Mouse (Mus musculus) liver, adult 2 months (tissue): ENCODE measurements around the gene Pip4k2a. TPM values are rescaled to one million over a fixed set of nuclear protein-coding genes. Genes with fewer than 3 reads are reported as not detected.
A peak's percentile ranks its signal among the peaks of the same experiment; 100 is the strongest.

ENCODE experiments used
- DNase-seq: peaks from one replicate; pipeline ENCODE4 v3.0.0-alpha.2; 2011; ENCODE audit warnings: low read depth, low spot score; ENCODE audit errors: extremely low read depth
- H3K27ac ChIP-seq: fragments of 200-500 bp; replicated peaks from 2 replicates; pipeline ENCODE4 v1.5.1; 2012; ENCODE audit warnings: low read depth, mild to moderate bottlenecking, control low read depth, inconsistent platforms, low read length; ENCODE audit not compliant: insufficient read depth
- H3K27me3 ChIP-seq: fragments of 200-500 bp; 2 replicates; pipeline ENCODE4 v1.6.1; 2012; ENCODE audit warnings: mild to moderate bottlenecking, moderate library complexity, low read length, inconsistent platforms; ENCODE audit not compliant: control insufficient read depth, insufficient read depth
- H3K36me3 ChIP-seq: fragments of 200-500 bp; 2 replicates; pipeline ENCODE4 v1.6.1; 2012; ENCODE audit warnings: low read length, inconsistent platforms; ENCODE audit not compliant: control insufficient read depth, insufficient read depth
- H3K4me1 ChIP-seq: fragments of 200-500 bp; 2 replicates; pipeline ENCODE4 v1.6.1; 2011; ENCODE audit warnings: low read length; ENCODE audit not compliant: control insufficient read depth, insufficient read depth
- H3K4me3 ChIP-seq: fragments of 200-500 bp; 2 replicates; pipeline ENCODE4 v1.5.1; 2011; ENCODE audit warnings: low read depth, mild to moderate bottlenecking, control low read depth, low read length, moderate library complexity; ENCODE audit not compliant: insufficient read depth
- H3K79me2 ChIP-seq: fragments of 200-500 bp; 2 replicates; pipeline ENCODE4 v1.6.1; 2012; ENCODE audit warnings: inconsistent platforms, mild to moderate bottlenecking, low read length, moderate library complexity; ENCODE audit not compliant: control insufficient read depth, insufficient read depth
- H3K9ac ChIP-seq: fragments of 200-500 bp; 2 replicates; pipeline ENCODE4 v1.6.1; 2012; ENCODE audit warnings: low read depth, mild to moderate bottlenecking, control low read depth, inconsistent platforms, low read length
- CTCF ChIP-seq: fragments of 200-500 bp; IDR thresholded peaks from 2 replicates; pipeline ENCODE4 v1.5.1; 2011; ENCODE audit warnings: low read depth, low read length, control low read depth
- POLR2A ChIP-seq: fragments of 200-500 bp; IDR thresholded peaks from 2 replicates; pipeline ENCODE4 v1.6.1; 2011; ENCODE audit warnings: low read length, control low read depth; ENCODE audit not compliant: insufficient read depth; ENCODE audit errors: extremely low read depth
- WGBS: fragments of 180-500 bp; shearing (Covaris S2); methylation state at CpG from one replicate; pipeline ENCODE4 v1.1.7; 2018; 5-methylcytosine and 5-hydroxymethylcytosine counted together
- polyA plus RNA-seq: library from polyadenylated mRNA; depleted of rRNA; stranded (reverse); fragments of >200 nt; gene quantifications from 2 replicates; pipeline ENCODE4 v1.2.3, GENCODE M21; 2012
- total RNA-seq: library from RNA; depleted of rRNA; stranded (reverse); fragments of >200 nt; gene quantifications from 2 replicates; pipeline ENCODE4 v1.2.3, GENCODE M21; 2014

Gene Pip4k2a
- total and polyA plus RNA-seq, 2 experiments: 1.7 to 2.8 TPM

- TF ChIP-seq POLR2A (no peak), CTCF (no peak)
- Histone ChIP-seq H3K4me1 (no peaks in the 10 kb centered on the region), H3K4me3 (no peak overlapping the region), H3K9ac (no peak overlapping the region), H3K27me3 (no peaks in the 10 kb centered on the region), H3K79me2 (no peaks in the 10 kb centered on the region), H3K36me3 (no peaks in the 10 kb centered on the region), H3K27ac (no peak overlapping the region)
- 82% methylated on average over 8 of the region's 8 CpGs for WGBS
- DNase-seq: no peak
Measured at GRCm38 (mm10) chr2:18874063-18874462, 123.9 kb downstream of the Pip4k2a start.

GRCm38 (mm10) chr2:18873440-18873839, 124.5 kb downstream of the Pip4k2a start:
- no peaks in the 10 kb centered on the region for H3K4me1 ChIP-seq
- no peaks in the 10 kb centered on the region for H3K27me3 ChIP-seq
- no peak overlapping the region for H3K4me3 ChIP-seq
- no peak for TF ChIP-seq CTCF
- no peak for TF ChIP-seq POLR2A
- no peaks in the 10 kb centered on the region for H3K36me3 ChIP-seq
- no peak overlapping the region for H3K9ac ChIP-seq
- DNase-seq: no peak
- no peaks in the 10 kb centered on the region for H3K79me2 ChIP-seq
- WGBS: 82% methylated on average over 3 of the region's 3 CpGs
- no peak overlapping the region for H3K27ac ChIP-seq

- no peaks in the 10 kb centered on the region for H3K79me2 ChIP-seq
- no peaks in the 10 kb centered on the region for H3K4me1 ChIP-seq
- H3K27ac ChIP-seq: no peak overlapping the region
- no peak for TF ChIP-seq POLR2A
- TF ChIP-seq CTCF: peak; percentile 50
- no peaks in the 10 kb centered on the region for H3K27me3 ChIP-seq
- no peak overlapping the region for H3K9ac ChIP-seq
- H3K36me3 ChIP-seq: no peaks in the 10 kb centered on the region
- 10% methylated on average over 2 of the region's 2 CpGs for WGBS
- H3K4me3 ChIP-seq: no peak overlapping the region
- peak; percentile 53 for DNase-seq
Measured at GRCm38 (mm10) chr2:18872797-18873196, 125.1 kb downstream of the Pip4k2a start.

- Histone ChIP-seq H3K27ac (no peak overlapping the region), H3K9ac (no peak overlapping the region), H3K4me1 (no peaks in the 10 kb centered on the region), H3K79me2 (no peaks in the 10 kb centered on the region), H3K27me3 (no peaks in the 10 kb centered on the region), H3K4me3 (no peak overlapping the region), H3K36me3 (no peaks in the 10 kb centered on the region)
- TF ChIP-seq CTCF: no peak
- no peak for TF ChIP-seq POLR2A
- 90% methylated on average over 3 of the region's 3 CpGs for WGBS
- no peak for DNase-seq
Measured at GRCm38 (mm10) chr2:18871087-18871486, 126.8 kb downstream of the Pip4k2a start.

- 94% methylated on average over 2 of the region's 2 CpGs for WGBS
- DNase-seq: no peak
- no peaks in the 10 kb centered on the region for H3K27me3 ChIP-seq
- H3K4me3 ChIP-seq: no peak overlapping the region
- H3K36me3 ChIP-seq: no peaks in the 10 kb centered on the region
- no peak overlapping the region for H3K9ac ChIP-seq
- H3K27ac ChIP-seq: no peak overlapping the region
- TF ChIP-seq CTCF: no peak
- no peak for TF ChIP-seq POLR2A
- H3K79me2 ChIP-seq: no peaks in the 10 kb centered on the region
- no peaks in the 10 kb centered on the region for H3K4me1 ChIP-seq
Measured at GRCm38 (mm10) chr2:18867069-18867468, 130.9 kb downstream of the Pip4k2a start.

- TF ChIP-seq CTCF (no peak), POLR2A (no peak)
- WGBS: 91% methylated on average over 5 of the region's 5 CpGs
- no peaks in the 10 kb centered on the region for H3K79me2 ChIP-seq
- H3K4me1 ChIP-seq: no peaks in the 10 kb centered on the region
- H3K4me3 ChIP-seq: no peak overlapping the region
- H3K36me3 ChIP-seq: no peaks in the 10 kb centered on the region
- DNase-seq: no peak
- H3K27ac ChIP-seq: no peak overlapping the region
- no peak overlapping the region for H3K9ac ChIP-seq
- H3K27me3 ChIP-seq: no peaks in the 10 kb centered on the region
Measured at GRCm38 (mm10) chr2:18864719-18865118, 133.2 kb downstream of the Pip4k2a start.
